Mouse (Mus musculus) spleen, adult 2 months (tissue): Measurements from ENCODE around the gene Proser2. TPM values are rescaled to one million over a fixed set of nuclear protein-coding genes. Genes with fewer than 3 reads are reported as not detected.

Experiments
- DNase-seq, 2 experiments: peaks; one replicate each; pipeline versions ENCODE4 v3.0.0 to v3.0.0-alpha.2; 2012 to 2021; ENCODE audit warnings: low spot score in 2 of 2, low read depth in 1 of 2
- H3K27ac ChIP-seq: fragments of 200-500 bp; 2 replicates; pipeline ENCODE4 v1.5.1; 2012; ENCODE audit warnings: low read length, inconsistent platforms; ENCODE audit not compliant: insufficient read depth
- H3K27me3 ChIP-seq: fragments of 200-500 bp; 2 replicates; pipeline ENCODE4 v1.6.1; 2012; ENCODE audit warnings: mild to moderate bottlenecking, moderate library complexity, low read length, inconsistent platforms; ENCODE audit not compliant: control insufficient read depth, insufficient read depth
- H3K36me3 ChIP-seq: fragments of 200-500 bp; 2 replicates; pipeline ENCODE4 v1.6.1; 2012; ENCODE audit warnings: mild to moderate bottlenecking, low read length, inconsistent platforms; ENCODE audit not compliant: control insufficient read depth, insufficient read depth
- H3K4me1 ChIP-seq: fragments of 200-500 bp; 2 replicates; pipeline ENCODE4 v1.6.1; 2011; ENCODE audit warnings: inconsistent platforms; ENCODE audit not compliant: control insufficient read depth, insufficient read depth, insufficient read length
- H3K4me3 ChIP-seq: fragments of 200-500 bp; 2 replicates; pipeline ENCODE4 v1.5.1; 2011; ENCODE audit warnings: mild to moderate bottlenecking, inconsistent platforms; ENCODE audit not compliant: insufficient read depth, insufficient read length; ENCODE audit errors: extremely low read depth
- CTCF ChIP-seq: fragments of 200-500 bp; IDR thresholded peaks from 2 replicates; pipeline ENCODE4 v1.5.1; 2011; ENCODE audit warnings: mild to moderate bottlenecking, inconsistent platforms; ENCODE audit not compliant: insufficient read depth, insufficient read length, insufficient replicate concordance; ENCODE audit errors: extremely low read depth
- POLR2A ChIP-seq: fragments of 200-500 bp; IDR thresholded peaks from 2 replicates; pipeline ENCODE4 v1.6.1; 2011; ENCODE audit warnings: low read depth, low read length, inconsistent platforms
- WGBS: fragments of 180-500 bp; shearing (Covaris S2); methylation state at CpG from one replicate; pipeline ENCODE4 v1.1.7; 2018; 5-methylcytosine and 5-hydroxymethylcytosine counted together
- polyA plus RNA-seq: library from polyadenylated mRNA; depleted of rRNA; stranded (reverse); fragments of >200 nt; gene quantifications from 2 replicates; pipeline ENCODE4 v1.2.3, GENCODE M21; 2012; rRNA removed

The Proser2 gene
- polyA plus RNA-seq, 1 experiment: 9.7 TPM

GRCm38 (mm10) chr2:6059291-6059690 is 70.7 kb downstream of the Proser2 start:
- H3K36me3 ChIP-seq: peaks cover 16% of the 10 kb centered on the region
- TF ChIP-seq POLR2A (no peak), CTCF (no peak)
- 84% methylated on average over 2 of the region's 2 CpGs for WGBS

DNA sequence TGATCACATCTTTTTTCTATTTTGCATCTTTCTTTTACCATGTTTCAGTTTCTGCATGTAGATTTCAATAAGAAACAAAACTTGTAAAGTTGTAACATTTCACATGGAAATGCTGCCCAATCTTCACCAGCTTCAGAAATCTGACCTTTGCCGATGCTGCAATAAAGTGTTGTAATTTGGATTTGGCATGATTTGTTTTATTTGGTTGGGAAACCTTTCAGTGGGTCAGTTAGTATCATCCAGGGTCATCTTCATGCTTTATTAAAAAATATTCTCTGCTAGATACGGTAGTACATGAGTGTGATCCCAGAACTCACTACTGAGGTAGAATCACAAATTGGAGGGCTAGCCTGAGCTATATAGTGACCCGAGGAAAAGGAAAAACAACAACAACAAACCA is 73.5 kb downstream of the Proser2 start:
- Histone ChIP-seq H3K27ac (no peak overlapping the region), H3K36me3 (peaks cover 27% of the 10 kb centered on the region), H3K4me3 (no peak overlapping the region), H3K27me3 (no peaks in the 10 kb centered on the region), H3K4me1 (no peaks in the 10 kb centered on the region)
- WGBS: 95% methylated on average over 3 of the region's 3 CpGs
- DNase-seq: no peak
- no peak for TF ChIP-seq POLR2A
- TF ChIP-seq CTCF: no peak

More at GRCm38 (mm10) chr2:6059291-6059690, 70.7 kb downstream of the Proser2 start:
- Histone ChIP-seq H3K4me1 (no peaks in the 10 kb centered on the region), H3K4me3 (no peak overlapping the region), H3K27me3 (no peaks in the 10 kb centered on the region), H3K27ac (no peak overlapping the region)
- DNase-seq: no peak

- Histone ChIP-seq H3K4me1 (no peaks in the 10 kb centered on the region), H3K36me3 (peaks cover 35% of the 10 kb centered on the region), H3K4me3 (no peak overlapping the region), H3K27me3 (no peaks in the 10 kb centered on the region), H3K27ac (no peak overlapping the region)
- DNase-seq: no peak
- no peak for TF ChIP-seq POLR2A
- no peak for TF ChIP-seq CTCF
- 97% methylated on average over 11 of the region's 11 CpGs for WGBS
Observed at GRCm38 (mm10) chr2:6055466-6055865, 74.5 kb downstream of the Proser2 start.

GRCm38 (mm10) chr2:6049018-6049417 is 81.0 kb downstream of the Proser2 start:
- 94% methylated on average over 3 of the region's 3 CpGs for WGBS
- Histone ChIP-seq H3K36me3 (peaks cover 32% of the 10 kb centered on the region), H3K4me1 (no peaks in the 10 kb centered on the region; the same call in 1 of the 2 replicates), H3K27ac (no peak overlapping the region), H3K27me3 (no peaks in the 10 kb centered on the region), H3K4me3 (no peak overlapping the region)
- TF ChIP-seq CTCF: no peak
- no peak for DNase-seq

GRCm38 (mm10) chr2:6048570-6048969 is 81.4 kb downstream of the Proser2 start:
- DNase-seq: no peak
- H3K36me3 ChIP-seq: peaks cover 31% of the 10 kb centered on the region
- no peak overlapping the region for H3K4me3 ChIP-seq
- H3K27me3 ChIP-seq: no peaks in the 10 kb centered on the region
- no peaks in the 10 kb centered on the region; the same call in 1 of the 2 replicates for H3K4me1 ChIP-seq
- no peak overlapping the region for H3K27ac ChIP-seq
- TF ChIP-seq CTCF (no peak), POLR2A (no peak)
- 83% methylated on average over 4 of the region's 4 CpGs for WGBS

Other genes with a start within 250 kb of the Proser2 start
- gene Sec61a2, start 234.8 kb downstream of the Proser2 start, polyA plus RNA-seq: 9.6 and 12.8 TPM in 2 replicates
- 0.32 and 0.49 TPM in 2 replicates for gene Dhtkd1, start 187.4 kb downstream of the Proser2 start, polyA plus RNA-seq
- 1.6 and 2.4 TPM in 2 replicates for gene Upf2, start 178.7 kb downstream of the Proser2 start, polyA plus RNA-seq
- gene Echdc3, start 82.8 kb upstream of the Proser2 start, polyA plus RNA-seq: 1.5 and 1.8 TPM in 2 replicates
- gene Usp6nl, start 192.5 kb upstream of the Proser2 start, polyA plus RNA-seq: 6.8 and 6.9 TPM in 2 replicates